Mouse (Mus musculus): Measurements from ENCODE around the gene Mad2l2.
A peak's percentile ranks its signal among the peaks of the same experiment; 100 is the strongest.
"Not testable (repeated sequence)": the region's sequence is repeated elsewhere in the genome, so short reads cannot be mapped to it uniquely, and the experiment has no call there.

Gene Mad2l2

DNA sequence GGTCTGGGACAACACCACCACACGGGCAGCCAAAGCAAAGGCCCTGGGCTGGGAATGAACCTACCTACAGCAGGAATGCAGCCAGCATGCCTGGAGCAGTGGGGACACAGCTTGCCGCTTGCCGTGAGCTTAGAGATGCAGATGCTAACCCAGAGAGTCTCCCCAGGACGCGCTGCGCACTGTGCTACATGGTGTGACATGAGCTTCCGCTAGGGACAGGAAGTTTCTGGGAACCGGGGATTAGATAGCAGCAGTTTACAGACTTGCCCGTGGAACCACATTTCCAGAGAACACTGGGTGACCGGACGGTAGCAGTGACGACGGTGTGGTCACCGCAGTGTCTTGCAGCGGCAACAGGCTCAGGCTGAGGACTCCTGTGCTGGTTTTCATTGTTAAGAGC is 39.4 kb downstream of the Mad2l2 start:
- DNase-seq (ENCODE audit: low spot score): no peak

DNA sequence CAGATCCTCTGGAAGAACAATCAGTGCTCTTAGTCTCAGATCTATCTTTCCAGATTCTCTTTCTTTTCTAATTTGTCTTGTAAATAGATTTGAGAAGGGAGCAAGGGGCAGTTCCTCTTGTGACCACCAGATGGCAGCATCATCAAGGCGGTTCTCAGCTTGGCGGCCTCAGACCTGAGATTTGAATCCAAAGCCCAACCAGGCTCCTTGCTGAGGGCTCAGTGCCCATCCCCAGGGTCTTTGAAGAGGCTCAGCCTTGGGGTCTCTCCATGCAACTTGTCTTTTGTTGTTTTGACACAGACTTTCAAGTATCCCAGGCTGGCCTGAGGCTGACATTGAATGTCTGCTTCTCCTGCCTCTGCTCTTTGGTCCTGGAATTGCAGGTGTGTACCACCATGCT is 40.7 kb downstream of the Mad2l2 start:
- peak; percentile 67 for DNase-seq (ENCODE audit: low spot score)

DNA sequence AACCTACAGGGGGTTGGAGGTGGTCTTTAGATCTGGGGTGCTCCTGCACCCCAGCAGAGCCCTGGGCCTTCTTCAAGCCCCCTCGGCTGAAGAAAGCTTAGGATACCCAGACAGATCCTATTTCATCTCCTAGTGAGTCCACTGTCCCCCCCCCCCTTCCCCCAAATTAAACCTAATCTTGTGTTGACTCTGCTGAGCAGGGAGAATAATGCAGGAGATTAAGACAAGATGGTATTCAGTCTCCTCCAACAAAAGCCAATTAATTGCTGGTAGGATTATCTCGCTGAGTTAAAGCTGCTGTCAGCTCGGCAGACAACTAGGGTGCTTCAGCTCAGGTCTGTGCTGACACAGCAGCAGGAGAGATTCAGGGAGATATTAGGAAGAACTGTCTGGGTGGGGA is 41.1 kb downstream of the Mad2l2 start:
- DNase-seq (ENCODE audit: low spot score): no peak

DNA sequence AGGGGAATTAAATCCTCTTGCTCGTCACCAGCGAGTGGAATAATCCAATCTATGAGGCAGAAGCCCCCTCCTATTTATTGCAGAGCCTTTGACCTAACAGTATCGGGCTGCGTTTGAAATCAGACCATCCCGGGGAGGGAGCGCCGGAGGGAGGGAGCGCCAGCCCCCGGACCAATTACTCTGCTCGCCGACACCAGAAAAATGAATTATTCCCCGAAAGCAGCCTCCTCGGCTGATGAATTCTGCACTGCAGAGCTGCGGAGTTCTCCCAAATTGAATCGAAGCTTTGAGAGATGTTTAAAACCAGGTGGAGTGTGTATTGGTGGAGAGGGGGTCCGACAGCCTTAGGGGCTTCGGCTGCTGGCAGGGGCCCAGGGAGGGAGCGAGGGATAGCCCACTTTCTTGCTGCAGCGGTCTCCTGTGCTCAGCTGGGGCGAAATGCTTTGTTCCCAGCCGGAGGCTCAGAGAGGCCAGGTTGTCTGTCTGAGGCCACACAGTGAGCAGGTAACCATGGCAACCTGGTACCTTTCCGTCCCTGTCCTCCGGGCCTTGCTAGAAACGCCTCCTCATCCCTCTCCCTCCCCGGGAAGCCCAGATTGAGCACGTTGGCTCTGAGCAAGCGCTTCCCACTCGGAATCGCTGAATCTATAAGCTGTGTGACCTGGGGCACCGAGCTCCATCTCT is 43.8 kb downstream of the Mad2l2 start:
- peak; percentile 51 for DNase-seq (ENCODE audit: low spot score)

DNA sequence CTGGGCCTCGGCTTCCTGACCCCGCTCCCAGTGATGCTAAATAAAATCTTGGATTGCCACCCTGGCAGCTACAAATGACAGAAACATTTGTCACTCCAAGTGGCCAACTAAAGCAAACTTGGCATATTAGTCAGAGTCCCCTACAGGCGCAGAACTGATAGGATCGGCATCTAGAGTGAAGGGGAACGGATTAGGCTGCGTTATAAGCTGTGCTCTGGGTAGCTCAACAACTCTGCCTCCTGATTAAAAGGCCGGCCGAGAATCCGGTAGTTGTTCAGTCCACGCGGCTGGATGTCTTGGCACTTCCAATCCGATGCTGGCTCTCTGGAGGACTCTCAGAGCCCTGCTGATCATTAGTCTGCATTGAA is 44.3 kb downstream of the Mad2l2 start:
- no peak for DNase-seq (ENCODE audit: low spot score)

DNA sequence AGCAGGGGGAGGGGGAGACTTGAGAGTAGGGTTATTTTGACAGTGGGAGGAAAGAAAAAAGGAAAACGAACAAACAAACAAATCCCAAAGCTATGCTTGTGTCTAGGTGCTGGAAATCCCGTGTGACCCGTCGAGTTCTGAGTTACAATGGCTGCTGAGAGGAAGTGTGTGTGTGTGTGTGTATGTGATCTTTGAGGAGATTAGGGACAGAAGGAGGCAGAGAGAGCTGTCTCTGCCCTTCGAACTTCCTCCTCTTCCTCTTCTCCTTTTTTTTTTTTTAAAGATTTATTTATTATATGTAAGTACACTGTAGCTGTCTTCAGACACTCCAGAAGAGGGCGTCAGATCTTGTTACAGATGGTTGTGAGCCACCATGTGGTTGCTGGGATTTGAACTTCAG is 46.4 kb downstream of the Mad2l2 start:
- DNase-seq (ENCODE audit: low spot score): not testable (repeated sequence)

DNA sequence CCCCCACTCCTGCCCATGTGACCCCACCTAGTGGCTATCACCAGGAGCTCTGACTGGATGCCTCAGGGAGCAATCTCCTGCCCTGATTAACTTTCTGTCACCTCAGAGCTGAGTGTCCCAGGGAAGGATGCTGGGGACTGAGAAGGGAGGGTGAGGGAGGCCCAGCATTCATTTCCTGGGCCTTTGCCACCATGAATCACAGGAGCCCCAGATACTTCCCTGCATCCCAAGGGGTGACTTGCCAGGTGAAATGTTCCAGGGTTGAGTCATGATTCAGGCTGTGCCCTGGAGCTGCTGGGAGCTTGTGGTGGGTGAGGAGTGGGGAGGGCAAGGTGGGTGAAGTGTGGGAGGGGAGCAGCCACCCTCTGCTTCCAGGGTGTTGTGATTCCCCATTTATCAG is 47.5 kb downstream of the Mad2l2 start:
- no peak for DNase-seq (ENCODE audit: low spot score)

DNA sequence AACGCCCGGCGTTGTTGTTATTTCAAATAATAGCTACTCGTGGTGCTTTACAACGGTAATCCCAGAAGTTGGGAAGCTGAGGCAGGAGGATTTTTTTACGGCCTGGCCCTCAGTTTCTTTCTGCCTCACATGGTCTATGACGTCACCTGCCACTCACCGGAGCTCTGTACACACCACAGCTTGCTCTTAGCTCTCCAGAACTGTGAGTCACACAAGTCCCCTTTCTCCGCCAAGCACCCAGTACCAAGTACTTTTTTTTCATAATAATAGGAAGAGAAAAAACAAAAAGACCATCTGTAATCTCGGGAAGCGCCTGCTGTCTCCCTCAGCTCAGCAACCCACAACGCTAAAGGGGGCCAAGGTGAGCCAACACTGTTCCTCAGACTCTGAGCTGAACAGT is 51.3 kb downstream of the Mad2l2 start:
- no peak for DNase-seq (ENCODE audit: low spot score)

DNA sequence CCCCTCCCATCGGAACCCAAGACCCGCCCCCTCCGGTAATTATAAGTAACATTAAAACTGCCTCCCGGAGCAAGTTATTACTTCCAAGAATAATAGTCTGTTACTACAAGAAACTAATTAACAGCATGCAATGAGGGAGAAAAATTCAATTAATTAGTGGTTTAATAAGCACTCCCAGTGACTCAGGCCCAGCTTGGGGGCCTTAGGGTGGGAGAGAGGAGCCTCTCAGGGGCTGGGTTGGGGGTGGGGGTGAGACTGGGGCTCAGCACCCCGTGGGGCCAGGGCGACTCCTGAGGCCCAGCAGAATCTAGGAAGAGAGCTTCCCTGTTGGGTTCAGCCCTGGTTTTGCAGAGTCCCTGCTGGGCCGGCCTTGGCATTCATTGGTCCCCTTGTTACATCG is 52.2 kb downstream of the Mad2l2 start:
- DNase-seq (ENCODE audit: low spot score): no peak

DNA sequence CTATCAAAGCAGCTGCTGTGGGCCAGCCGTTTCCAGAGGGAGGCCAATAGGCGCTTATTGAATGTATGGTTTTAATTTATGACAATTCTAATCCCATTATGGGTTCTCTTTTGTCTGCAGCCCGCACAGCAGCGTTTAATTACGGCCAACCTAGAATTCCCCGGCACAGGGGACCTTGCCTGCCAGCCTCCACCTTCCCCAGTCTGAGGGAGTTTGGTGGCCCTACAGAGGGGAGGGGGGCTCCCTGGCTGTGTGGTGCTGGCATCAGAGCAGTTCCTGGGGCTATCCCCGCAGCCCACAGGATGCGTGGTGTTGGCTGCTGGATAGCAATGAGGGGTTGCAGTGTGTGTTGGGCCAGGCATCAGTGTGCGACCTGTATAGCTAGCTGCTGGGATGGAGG is 54.4 kb downstream of the Mad2l2 start:
- no peak for DNase-seq (ENCODE audit: low spot score)

DNA sequence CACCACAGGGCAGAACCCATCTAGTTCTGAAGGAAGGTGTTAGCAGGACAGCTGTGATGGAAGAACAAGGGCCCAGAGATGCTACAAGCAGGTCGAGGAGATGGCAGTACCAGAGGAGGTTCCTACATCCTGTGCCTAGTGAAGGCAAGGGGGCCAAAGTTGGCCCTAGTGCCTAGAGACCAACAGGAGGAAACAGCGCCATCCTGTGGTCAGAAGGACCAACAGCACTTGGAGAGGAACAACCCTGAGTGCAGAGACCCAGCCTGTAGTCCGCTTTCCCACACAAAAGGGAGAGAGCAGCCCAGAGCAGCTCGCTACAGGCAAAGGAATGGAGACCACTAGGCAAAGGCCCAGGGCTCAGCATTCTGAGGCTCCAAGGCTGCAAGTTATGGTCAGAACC is 55.6 kb downstream of the Mad2l2 start:
- DNase-seq (ENCODE audit: low spot score): no peak

DNA sequence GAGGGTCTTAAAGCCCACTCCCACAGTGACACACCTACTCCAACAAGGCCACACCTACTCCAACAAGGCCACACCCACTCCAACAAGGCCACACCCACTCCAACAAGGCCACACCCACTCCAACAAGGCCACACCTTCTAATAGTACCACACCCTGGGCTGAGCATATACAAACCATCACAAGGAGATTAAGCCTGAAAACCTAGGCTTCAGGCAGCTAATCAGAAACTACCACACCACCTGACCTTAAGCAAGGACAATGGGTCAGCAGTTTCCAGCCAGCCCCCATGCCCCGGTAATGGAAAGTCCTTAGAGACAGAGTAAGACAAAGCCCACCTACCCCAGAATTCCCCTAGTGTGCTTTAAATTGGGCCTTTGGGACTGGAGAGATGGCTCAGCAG is 58.6 kb downstream of the Mad2l2 start:
- DNase-seq (ENCODE audit: low spot score): not testable (repeated sequence)

DNA sequence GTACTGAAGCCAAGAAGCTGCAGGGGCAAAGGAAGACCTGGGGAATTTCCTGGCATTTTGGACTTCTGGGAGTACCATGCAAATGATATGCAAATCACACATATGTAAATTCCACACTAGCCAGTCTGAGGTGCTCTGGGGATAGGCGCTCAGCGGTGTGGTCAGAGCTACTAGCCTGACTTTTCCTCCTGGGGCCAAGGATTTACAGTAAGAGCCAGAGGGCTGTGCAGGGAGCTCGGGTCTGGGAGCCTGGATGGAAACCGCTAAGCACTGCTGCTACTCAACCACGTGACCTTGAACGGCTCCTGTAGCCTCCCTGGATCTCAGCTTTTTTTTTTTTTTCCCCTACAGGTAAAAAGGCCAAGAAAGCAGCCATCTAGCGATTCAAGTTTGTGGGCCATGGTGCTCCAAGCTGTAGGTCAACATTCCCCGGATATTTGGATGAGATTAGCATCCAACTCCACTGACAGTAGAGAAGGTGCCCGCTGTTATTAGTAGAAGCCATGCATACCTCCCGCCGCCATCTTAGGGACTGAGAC is 62.6 kb downstream of the Mad2l2 start:
- no peak for DNase-seq (ENCODE audit: low spot score)

DNA sequence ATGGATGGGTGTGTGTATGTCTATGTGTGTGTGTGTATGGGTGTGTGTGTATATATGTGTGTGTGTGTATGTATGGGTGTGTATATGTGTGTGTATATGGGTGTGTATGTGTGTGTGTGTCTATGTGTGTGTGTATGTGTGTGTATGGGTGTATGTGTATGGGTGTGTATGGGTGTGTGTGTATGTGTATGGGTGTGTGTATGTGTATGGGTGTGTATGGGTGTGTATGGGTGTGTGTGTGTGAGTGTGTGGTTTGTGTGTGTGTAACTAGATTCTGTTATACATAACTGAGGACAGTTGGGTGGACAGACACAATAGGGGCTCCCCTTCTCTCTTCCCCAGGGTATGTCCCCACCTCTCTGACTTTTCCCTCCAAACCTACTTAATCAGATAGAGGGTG is 64.2 kb downstream of the Mad2l2 start:
- DNase-seq (ENCODE audit: low spot score): no peak

Measured in MN1 (cell line).